Mouse (Mus musculus): ENCODE measurements around the gene Syt10. TPM values are rescaled to one million over a fixed set of nuclear protein-coding genes. Genes with fewer than 3 reads are reported as not detected.
"Not testable (repeated sequence)": the region's sequence is repeated elsewhere in the genome, so short reads cannot be mapped to it uniquely, and the experiment has no call there.

Syt10 gene
- 0.28 and 0.78 TPM in 2 replicates for polyA plus RNA-seq (2012; rRNA removed)

GRCm38 (mm10) chr15:89841364-89842017 is at the start of gene Syt10:
Syt10 (minus strand) TSS chr15:89841860.
- TF ChIP-seq CTCF (IDR thresholded peaks at IDR 0.05; ENCODE audit: borderline replicate concordance, extremely low read depth, insufficient read depth, insufficient read length) (no peak), POLR2A (IDR thresholded peaks at IDR 0.05; ENCODE audit: borderline replicate concordance, extremely low read depth, insufficient read depth, insufficient read length, poor library complexity, severe bottlenecking) (no peak)
- DNase-seq (ENCODE audit: low read depth), result peak; percentile 77

GRCm38 (mm10) chr15:89883799-89884198 is 42.1 kb upstream of the Syt10 start:
- TF ChIP-seq CTCF (IDR thresholded peaks at IDR 0.05; ENCODE audit: borderline replicate concordance, extremely low read depth, insufficient read depth, insufficient read length), result no peak
- TF ChIP-seq POLR2A (IDR thresholded peaks at IDR 0.05; ENCODE audit: borderline replicate concordance, extremely low read depth, insufficient read depth, insufficient read length, poor library complexity, severe bottlenecking), result no peak
- DNase-seq (ENCODE audit: low read depth), result no peak

- no peak for DNase-seq (ENCODE audit: low read depth)
- TF ChIP-seq CTCF (IDR thresholded peaks at IDR 0.05; ENCODE audit: borderline replicate concordance, extremely low read depth, insufficient read depth, insufficient read length) (no peak), POLR2A (IDR thresholded peaks at IDR 0.05; ENCODE audit: borderline replicate concordance, extremely low read depth, insufficient read depth, insufficient read length, poor library complexity, severe bottlenecking) (no peak)
Measured at GRCm38 (mm10) chr15:89878981-89879380, 37.3 kb upstream of the Syt10 start.

- peak; percentile 85 for DNase-seq (ENCODE audit: low read depth)
- TF ChIP-seq CTCF (IDR thresholded peaks at IDR 0.05; ENCODE audit: borderline replicate concordance, extremely low read depth, insufficient read depth, insufficient read length), result no peak
- no peak for TF ChIP-seq POLR2A (IDR thresholded peaks at IDR 0.05; ENCODE audit: borderline replicate concordance, extremely low read depth, insufficient read depth, insufficient read length, poor library complexity, severe bottlenecking)
Measured at GRCm38 (mm10) chr15:89816098-89816497, 25.6 kb downstream of the Syt10 start.

DNA sequence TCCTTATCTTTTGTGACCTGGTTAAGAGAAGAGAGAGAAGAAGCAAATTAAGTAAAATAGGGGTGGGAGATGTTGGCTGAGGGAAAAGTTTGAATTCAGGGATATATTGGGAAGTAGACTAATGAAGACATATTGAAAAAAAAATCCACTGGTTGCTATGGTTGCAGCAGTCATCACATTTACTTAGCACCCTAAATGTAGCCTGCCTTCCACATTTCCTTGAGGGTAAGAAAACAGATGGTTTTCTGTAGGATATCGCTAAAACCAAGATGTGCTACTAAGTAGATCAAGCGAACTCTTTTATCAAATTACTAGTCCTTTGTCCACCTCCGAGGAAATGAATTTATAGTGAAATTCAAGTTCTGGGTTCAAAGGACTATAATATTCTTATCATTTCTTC is 37.2 kb downstream of the Syt10 start:
- no peak for DNase-seq (ENCODE audit: low read depth)
- TF ChIP-seq CTCF (IDR thresholded peaks at IDR 0.05; ENCODE audit: borderline replicate concordance, extremely low read depth, insufficient read depth, insufficient read length) (no peak), POLR2A (IDR thresholded peaks at IDR 0.05; ENCODE audit: borderline replicate concordance, extremely low read depth, insufficient read depth, insufficient read length, poor library complexity, severe bottlenecking) (no peak)

- DNase-seq (ENCODE audit: low read depth), result no peak
- TF ChIP-seq CTCF (IDR thresholded peaks at IDR 0.05; ENCODE audit: borderline replicate concordance, extremely low read depth, insufficient read depth, insufficient read length) (no peak), POLR2A (IDR thresholded peaks at IDR 0.05; ENCODE audit: borderline replicate concordance, extremely low read depth, insufficient read depth, insufficient read length, poor library complexity, severe bottlenecking) (no peak)
Measured at GRCm38 (mm10) chr15:89779928-89780327, 61.7 kb downstream of the Syt10 start.

GRCm38 (mm10) chr15:89766016-89766415 is 75.6 kb downstream of the Syt10 start:
- DNase-seq (ENCODE audit: low read depth), result not testable (repeated sequence)

DNA sequence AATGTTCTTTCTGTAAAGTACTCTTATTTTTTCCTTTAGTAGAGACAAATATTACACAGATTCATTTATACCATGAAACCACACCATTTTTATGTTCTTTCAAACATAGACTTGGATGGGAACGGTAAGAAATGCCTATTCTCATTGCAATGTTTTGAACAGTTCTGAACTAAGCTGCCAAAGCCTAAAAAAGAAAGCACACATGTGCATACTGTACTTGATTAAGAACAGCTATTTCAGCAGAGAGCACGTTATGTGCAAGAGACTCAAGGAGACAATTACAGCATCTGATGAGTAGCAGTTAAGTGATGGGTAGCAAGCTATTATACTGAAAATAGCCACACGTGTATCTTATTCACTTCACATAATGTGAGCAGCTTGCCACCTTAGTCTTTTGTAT is 108.0 kb downstream of the Syt10 start:
- TF ChIP-seq CTCF (IDR thresholded peaks at IDR 0.05; ENCODE audit: borderline replicate concordance, extremely low read depth, insufficient read depth, insufficient read length), result no peak
- TF ChIP-seq POLR2A (IDR thresholded peaks at IDR 0.05; ENCODE audit: borderline replicate concordance, extremely low read depth, insufficient read depth, insufficient read length, poor library complexity, severe bottlenecking), result no peak
- DNase-seq (ENCODE audit: low read depth), result no peak

Other genes with a start within 250 kb of the Syt10 start
- 90.4 and 103 TPM in 2 replicates for gene Rabl2, start 249.9 kb downstream of the Syt10 start, polyA plus RNA-seq (2012; rRNA removed)